Mouse (Mus musculus) heart, postnatal 4 days (tissue): ENCODE measurements around the gene B3galnt2. TPM values are rescaled to one million over a fixed set of nuclear protein-coding genes. Genes with fewer than 3 reads are reported as not detected.
A peak's percentile ranks its signal among the peaks of the same experiment; 100 is the strongest.
"Not testable (repeated sequence)": the region's sequence is repeated elsewhere in the genome, so short reads cannot be mapped to it uniquely, and the experiment has no call there.

Experiments used
- DNase-seq: peaks from one replicate; pipeline ENCODE4 v3.0.0; 2021
- total RNA-seq, 2 experiments: library from RNA; stranded (reverse); gene quantifications; 2 replicates each; pipeline ENCODE4 v1.2.3; 2021

Gene B3galnt2
- total RNA-seq, result 10 to 100 TPM; 15.2 to 16.2 TPM

DNA sequence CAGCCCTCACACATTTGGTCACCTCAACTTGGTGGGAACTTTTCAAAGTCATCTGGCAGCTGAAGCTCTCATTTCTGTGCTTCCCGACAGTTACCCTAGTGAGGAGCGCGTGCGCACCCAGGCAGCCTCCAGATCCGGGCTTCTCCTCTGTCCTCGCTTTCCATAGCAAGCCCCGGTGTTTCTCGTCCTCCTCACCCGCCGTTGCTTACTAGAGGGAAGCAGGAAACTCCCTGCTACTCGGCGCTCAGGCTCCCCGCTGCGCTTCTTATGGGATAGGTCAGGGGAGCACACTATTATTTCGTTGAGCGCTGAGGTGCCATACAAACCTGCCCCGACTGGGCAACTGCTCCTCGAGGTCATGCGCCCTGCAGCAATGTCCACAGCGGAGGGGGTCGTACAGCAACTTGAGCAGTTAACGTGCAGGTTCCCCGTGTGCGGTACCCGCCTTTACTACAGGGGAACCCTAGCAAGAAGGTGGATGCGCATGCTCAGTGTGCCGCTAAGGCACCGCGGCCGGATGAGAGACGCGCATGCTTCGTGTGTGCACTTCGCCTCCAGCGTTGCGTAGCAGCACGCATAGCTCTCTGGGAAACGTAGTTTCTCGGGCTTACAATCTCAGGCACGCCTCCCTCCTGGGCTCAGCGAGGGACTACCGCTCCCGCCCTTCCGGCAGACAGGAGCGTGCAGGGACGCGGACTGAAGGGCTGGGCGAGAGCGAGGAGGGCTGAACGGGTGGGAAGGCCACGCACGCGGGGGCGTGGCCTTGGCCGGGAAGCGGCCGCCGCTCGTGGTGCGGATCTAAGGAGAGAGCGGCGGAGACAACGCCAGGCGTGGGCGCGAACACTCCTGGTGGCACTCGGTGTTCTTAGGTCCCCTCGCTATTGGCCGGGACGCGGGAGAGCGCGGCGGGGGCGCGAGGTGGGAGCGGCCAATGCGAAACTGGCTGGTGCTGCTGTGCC lies at the start of gene B3galnt2:
TSS of gene B3galnt2 (plus strand) at position 596 of the 959 bp plus-strand sequence.
- peak; percentile 94 for DNase-seq

GRCm38 (mm10) chr13:13911341-13911740 lies 42.9 kb upstream of the B3galnt2 start:
- no peak for DNase-seq

DNA sequence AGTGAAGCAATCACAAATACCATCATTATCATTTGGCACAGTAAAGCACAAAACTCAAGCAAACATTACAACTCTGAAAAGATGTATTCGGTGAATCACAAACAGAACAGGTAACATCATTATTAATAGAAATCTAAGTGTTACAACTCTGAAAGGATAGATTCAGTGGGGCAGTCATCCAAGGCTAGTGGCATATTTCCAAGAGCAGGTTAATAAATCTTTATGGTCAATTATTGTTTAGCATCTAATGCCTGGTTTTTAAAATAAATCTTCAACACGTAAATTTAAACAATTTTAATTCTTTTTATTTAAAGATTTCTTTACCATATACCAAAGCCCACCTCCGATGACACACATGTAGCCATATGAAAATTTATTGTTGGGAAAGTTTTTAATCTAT lies 34.9 kb upstream of the B3galnt2 start:
- no peak for DNase-seq

GRCm38 (mm10) chr13:13922526-13922925 lies 31.7 kb upstream of the B3galnt2 start:
- no peak for DNase-seq

GRCm38 (mm10) chr13:13929982-13930381 lies 24.3 kb upstream of the B3galnt2 start:
- DNase-seq, result no peak

DNA sequence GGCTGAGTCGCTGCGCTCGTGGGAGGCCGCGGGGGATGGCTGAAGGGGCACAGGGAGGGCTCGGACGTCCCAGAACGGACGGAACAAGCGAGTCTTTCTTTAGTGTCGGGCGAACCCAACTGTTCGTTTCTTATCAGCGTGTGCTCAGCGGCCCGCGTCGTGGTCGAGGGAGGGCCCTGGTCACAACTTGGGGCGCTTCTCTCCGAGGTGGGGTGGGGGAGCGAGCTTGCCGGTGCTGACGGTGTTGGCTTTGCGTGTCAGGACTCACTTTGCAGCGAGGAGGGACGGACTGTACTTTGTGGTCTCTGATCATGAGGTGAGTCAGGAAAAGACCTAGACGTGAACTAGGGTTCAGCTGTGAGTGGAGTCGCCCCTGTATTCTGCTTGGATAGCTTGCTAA lies 662 bp downstream of the B3galnt2 start:
- DNase-seq, result peak; percentile 70

- no peak for DNase-seq
These were observed 2.4 kb downstream of the B3galnt2 start for GRCm38 (mm10) chr13:13956686-13957085.

- no peak for DNase-seq
These were observed 5.9 kb downstream of the B3galnt2 start for GRCm38 (mm10) chr13:13960211-13960610.

DNA sequence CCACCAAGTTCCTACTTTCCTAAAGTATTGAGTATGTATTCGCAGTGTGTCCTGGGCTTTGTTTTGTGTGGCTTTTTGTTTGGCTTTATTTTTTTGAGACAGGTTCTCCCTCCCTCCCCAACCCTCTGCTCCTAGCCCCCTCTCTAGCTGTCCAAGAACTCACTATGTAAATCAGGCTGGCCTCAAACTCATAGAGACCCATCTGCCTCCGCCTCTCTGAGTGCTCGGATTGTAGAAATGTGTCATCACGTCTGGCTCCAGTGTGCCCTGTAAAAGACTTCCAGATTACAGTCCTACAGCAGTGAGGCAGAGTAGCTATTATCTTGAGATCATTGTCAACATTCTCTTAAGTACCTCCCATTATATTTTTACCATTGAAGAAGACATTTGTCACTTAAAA lies 6.8 kb downstream of the B3galnt2 start:
- no peak for DNase-seq

DNA sequence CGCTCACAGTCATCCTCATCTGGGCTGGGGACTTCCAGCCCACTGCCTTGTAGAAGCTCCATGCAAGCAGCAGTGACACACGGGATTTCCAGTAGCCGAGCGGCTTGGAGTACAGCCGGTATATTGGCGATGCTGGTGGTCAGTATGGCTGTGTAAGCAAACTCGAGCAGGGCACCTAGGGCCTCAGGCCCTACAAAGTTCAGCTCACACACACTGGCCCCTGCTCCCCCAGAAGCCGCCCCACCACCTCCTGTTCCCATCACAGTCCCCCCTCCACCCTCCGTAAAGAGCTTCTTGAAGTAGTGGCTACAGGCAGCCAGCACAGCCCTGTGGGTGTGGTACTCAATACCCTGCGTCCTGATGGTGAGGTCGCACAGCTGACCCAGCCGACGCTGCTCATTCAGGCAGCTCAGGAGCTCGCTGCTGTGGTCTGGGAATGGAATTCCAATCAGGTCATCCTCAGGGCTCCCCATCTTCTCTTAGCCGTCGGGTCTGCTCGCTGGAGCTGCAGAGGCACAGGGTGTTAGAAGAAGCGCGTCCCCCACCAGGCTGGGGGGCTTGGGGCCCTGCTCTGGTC lies 11.2 kb downstream of the B3galnt2 start:
- no peak for DNase-seq

- no peak for DNase-seq
These were observed 11.9 kb downstream of the B3galnt2 start for GRCm38 (mm10) chr13:13966172-13966571.

DNA sequence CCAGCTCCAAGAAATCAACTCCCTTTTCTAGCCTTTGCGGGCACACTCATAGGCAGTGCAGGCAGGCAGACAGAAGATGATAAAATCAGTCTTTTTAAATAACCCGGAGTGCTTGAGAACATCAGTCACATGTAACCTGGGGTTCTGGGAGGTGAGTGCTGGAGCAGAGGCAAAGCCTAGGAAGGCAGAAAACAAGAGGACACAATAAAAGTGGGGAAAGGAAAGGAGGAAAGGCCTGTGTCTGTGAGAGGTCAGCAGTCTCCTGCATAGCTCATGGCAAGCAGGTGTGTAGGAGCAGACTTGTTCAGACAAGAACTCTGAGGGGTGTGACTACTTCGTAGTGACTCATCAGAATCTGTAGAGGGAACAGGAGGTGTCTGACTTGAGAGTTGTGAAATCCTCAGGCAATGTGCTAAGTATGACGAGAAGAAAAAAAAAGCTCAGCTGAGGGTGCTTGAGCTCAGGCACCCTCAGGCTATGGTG lies 14.4 kb downstream of the B3galnt2 start:
- no peak for DNase-seq

GRCm38 (mm10) chr13:13969796-13970195 lies 15.5 kb downstream of the B3galnt2 start:
- DNase-seq, result no peak

DNA sequence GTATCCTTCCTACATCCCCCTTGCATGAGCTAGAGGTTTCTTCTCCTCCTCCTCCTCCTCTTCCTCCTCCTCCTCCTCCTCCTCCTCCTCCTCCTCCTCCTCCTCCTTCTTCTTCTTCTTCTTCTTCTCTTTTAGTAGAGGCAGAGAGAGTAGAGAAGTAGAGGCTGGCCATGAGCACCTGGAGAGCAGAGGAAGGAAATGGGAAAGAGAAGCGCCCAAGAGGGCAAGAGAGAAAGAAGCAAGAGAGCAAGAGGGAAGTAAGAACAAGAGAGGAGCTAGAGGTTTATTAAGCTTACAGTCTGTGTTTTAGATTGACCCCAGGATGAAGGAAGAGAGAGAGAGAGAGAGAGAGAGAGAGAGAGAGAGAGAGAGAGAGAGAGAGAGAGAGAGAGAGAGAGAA lies 27.6 kb downstream of the B3galnt2 start:
- not testable (repeated sequence) for DNase-seq

GRCm38 (mm10) chr13:13983523-13983922 lies 29.3 kb downstream of the B3galnt2 start:
- no peak for DNase-seq

DNA sequence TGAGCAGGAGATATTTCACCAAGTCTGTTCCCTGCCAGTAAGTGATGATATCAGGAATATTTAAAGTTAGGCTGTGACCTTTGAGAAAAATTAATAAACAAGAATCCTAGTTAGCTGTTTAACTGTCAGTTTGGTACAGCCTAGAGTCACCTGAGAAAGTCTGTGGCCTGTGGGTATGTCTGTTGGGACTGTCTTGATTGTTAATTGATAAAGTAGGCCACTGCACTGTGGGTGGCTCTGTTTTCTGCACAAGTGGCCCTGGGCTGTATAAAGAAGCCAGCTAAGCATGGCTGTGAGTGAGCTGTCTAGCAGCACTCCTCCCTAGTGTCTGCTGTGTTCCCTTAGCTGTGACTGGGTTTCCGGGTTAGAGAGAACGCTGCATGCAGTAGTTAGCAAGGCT lies 34.9 kb downstream of the B3galnt2 start:
- no peak for DNase-seq

GRCm38 (mm10) chr13:13990391-13990790 lies 36.1 kb downstream of the B3galnt2 start:
- DNase-seq, result no peak

DNA sequence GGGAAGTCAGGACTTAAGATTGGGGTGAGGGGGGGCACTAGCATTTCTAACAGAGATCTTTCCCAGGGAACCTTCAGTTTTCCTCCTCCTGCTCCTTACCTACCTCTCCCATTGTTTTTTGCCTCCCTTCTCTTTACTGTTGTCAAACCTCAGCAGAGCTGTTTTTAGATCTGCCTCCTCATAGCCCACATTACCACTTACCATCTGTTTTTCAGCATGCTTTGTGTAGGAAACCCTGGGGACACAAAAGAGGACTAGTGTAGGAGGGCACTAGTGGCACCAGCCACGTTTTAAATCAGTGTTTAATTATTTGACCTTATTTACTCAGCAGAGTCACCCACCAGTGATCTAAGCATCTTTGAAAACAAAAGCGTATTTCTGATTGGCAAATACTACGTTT lies 38.8 kb downstream of the B3galnt2 start:
- no peak for DNase-seq

DNA sequence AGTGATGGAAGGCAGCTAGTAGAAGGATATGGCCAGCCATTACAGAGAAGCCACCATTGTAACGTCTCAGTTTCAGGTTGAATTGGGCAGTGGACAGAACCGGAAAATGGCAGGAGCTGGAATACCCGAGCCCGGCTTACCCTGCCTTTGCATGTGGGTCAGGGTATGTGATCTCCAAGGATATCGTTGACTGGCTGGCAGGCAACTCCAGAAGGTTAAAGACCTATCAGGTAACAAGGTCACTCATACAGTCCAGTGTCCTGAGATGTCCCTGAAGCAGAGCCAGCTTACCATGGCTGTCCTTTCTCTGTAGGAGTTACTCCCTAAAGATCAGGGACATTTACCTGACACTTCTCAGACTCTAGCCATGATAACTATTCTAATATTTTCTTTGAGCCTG lies 40.8 kb downstream of the B3galnt2 start:
- DNase-seq, result no peak

DNA sequence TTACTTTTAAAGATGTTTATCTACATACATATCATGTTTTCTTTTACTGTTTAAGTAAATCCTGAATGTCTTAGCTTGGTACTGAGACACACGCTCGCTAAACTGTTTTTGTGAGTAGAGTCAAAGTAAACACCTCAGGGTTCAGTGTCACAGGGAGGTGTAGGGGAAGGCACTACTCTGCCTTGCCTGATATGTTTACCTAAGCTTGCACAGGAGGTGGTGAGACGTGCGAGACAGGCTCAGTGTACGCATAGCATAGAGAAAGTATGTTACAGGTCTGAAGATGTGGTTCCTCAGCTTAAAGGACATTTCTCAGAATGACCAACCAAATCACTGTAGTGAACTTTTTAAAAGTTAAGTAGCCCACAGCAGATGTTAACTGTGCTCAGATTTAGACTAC lies 43.2 kb downstream of the B3galnt2 start:
- DNase-seq, result no peak

GRCm38 (mm10) chr13:14002706-14003105 lies 48.4 kb downstream of the B3galnt2 start:
- DNase-seq, result no peak

GRCm38 (mm10) chr13:14004086-14004485 lies 49.8 kb downstream of the B3galnt2 start:
- DNase-seq, result no peak

DNA sequence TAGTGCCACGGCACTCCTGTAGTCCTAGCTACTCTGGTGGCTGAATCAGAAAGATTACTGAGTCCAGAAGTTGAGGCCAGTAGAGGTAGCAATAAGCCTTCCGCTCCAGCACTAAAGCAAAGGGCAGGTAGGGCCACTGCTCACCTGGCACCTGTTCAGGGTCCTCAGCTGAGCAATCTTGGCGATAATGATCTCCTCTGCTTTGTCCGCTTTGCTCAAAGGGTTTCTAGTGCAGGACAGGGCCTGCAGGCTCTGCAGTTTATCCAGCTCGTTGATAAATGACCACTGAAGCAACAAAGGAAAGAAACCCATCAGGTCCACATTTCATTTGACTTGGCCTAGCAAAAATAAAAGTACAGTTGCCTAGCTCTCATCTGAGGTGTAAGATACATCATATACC lies 50.7 kb downstream of the B3galnt2 start:
- DNase-seq, result no peak

GRCm38 (mm10) chr13:14006056-14006455 lies 51.8 kb downstream of the B3galnt2 start:
- no peak for DNase-seq
